Mouse (Mus musculus) heart, embryonic 10.5 days (tissue): Measurements from ENCODE around the gene Pced1b. TPM values are rescaled to one million over a fixed set of nuclear protein-coding genes. Genes with fewer than 3 reads are reported as not detected.
A peak's percentile ranks its signal among the peaks of the same experiment; 100 is the strongest.

Experiments used
- DNase-seq: peaks from one replicate; pipeline ENCODE4 v3.0.0-alpha.2; 2017; ENCODE audit warnings: low spot score
- H3K27ac ChIP-seq: fragments of 300-500 bp; sonication (generic); 2 replicates; pipeline ENCODE4 v1.5.1; 2016; ENCODE audit warnings: mild to moderate bottlenecking
- H3K27me3 ChIP-seq: fragments of 300-500 bp; sonication (generic); 2 replicates; pipeline ENCODE4 v1.6.1; 2016; ENCODE audit warnings: mild to moderate bottlenecking; ENCODE audit not compliant: poor library complexity, insufficient read depth, severe bottlenecking
- H3K36me3 ChIP-seq: fragments of 300-500 bp; sonication (generic); 2 replicates; pipeline ENCODE4 v1.6.1; 2016; ENCODE audit warnings: mild to moderate bottlenecking, moderate library complexity
- H3K4me1 ChIP-seq: fragments of 300-500 bp; sonication (generic); 2 replicates; pipeline ENCODE4 v1.6.1; 2016; ENCODE audit warnings: mild to moderate bottlenecking
- H3K4me3 ChIP-seq: fragments of 300-500 bp; sonication (generic); 2 replicates; pipeline ENCODE4 v1.5.1; 2016; ENCODE audit warnings: mild to moderate bottlenecking, moderate library complexity
- H3K9me3 ChIP-seq: fragments of 300-500 bp; sonication (generic); 2 replicates; pipeline ENCODE4 v1.6.1; 2016; ENCODE audit warnings: mild to moderate bottlenecking, moderate library complexity
- whole genome bisulfite sequencing: fragments of 180-500 bp; shearing (Covaris S2); methylation state at CpG from one replicate; pipeline ENCODE4 v1.1.7; 2016; 5-methylcytosine and 5-hydroxymethylcytosine counted together
- polyA plus RNA-seq: library from polyadenylated mRNA; unstranded; fragments of >200 nt; fragmentation: Nextera tagmentation; extraction: Ambion mirVana; gene quantifications from 2 replicates; pipeline ENCODE4 v1.2.1, GENCODE M21; 2016

Gene Pced1b
- polyA plus RNA-seq, 1 experiment from 2014 or later, result 2.4 TPM

- Histone ChIP-seq H3K27ac (no peak overlapping the region), H3K27me3 (no peaks in the 10 kb centered on the region), H3K4me3 (no peak overlapping the region), H3K9me3 (no peaks in the 10 kb centered on the region), H3K36me3 (no peaks in the 10 kb centered on the region), H3K4me1 (0 out of 2 replicates have a peak, but pooled peaks cover 3% of the 10 kb centered on the region)
- no peak for DNase-seq
- 74% methylated on average over 11 of the region's 11 CpGs for WGBS
Measured at GRCm38 (mm10) chr15:97259968-97260597, 13.2 kb downstream of the Pced1b start.

- 70% methylated on average over 9 of the region's 9 CpGs for WGBS
- Histone ChIP-seq H3K27ac (no peak overlapping the region), H3K4me3 (no peak overlapping the region), H3K27me3 (no peaks in the 10 kb centered on the region), H3K4me1 (0 out of 2 replicates have a peak, but pooled peaks cover under 1% of the 10 kb centered on the region), H3K9me3 (no peaks in the 10 kb centered on the region), H3K36me3 (no peaks in the 10 kb centered on the region)
- no peak for DNase-seq
Measured at GRCm38 (mm10) chr15:97262251-97262650, 15.3 kb downstream of the Pced1b start.

- no peak for DNase-seq
- Histone ChIP-seq H3K36me3 (no peaks in the 10 kb centered on the region), H3K27me3 (no peaks in the 10 kb centered on the region), H3K9me3 (no peaks in the 10 kb centered on the region), H3K4me3 (no peak overlapping the region), H3K4me1 (no peaks in the 10 kb centered on the region), H3K27ac (no peak overlapping the region)
- 77% methylated on average over 14 of the region's 14 CpGs for WGBS
Measured at GRCm38 (mm10) chr15:97266236-97266845, 19.4 kb downstream of the Pced1b start.

- H3K4me3 ChIP-seq, result no peak overlapping the region
- 56% methylated on average over 8 of the region's 8 CpGs for WGBS
- no peak for DNase-seq
Measured at GRCm38 (mm10) chr15:97267094-97267695, 20.3 kb downstream of the Pced1b start.

GRCm38 (mm10) chr15:97271985-97272697, 25.2 kb downstream of the Pced1b start:
- H3K4me1 ChIP-seq, result 0 out of 2 replicates have a peak, but pooled peaks cover 6% of the 10 kb centered on the region
- peak overlapping the region; percentile 42; the same call in 1 of the 2 replicates for H3K27ac ChIP-seq
- H3K36me3 ChIP-seq, result no peaks in the 10 kb centered on the region
- no peak for DNase-seq
- no peaks in the 10 kb centered on the region for H3K27me3 ChIP-seq
- 62% methylated on average over 7 of the region's 7 CpGs for WGBS
- no peak overlapping the region for H3K4me3 ChIP-seq
- H3K9me3 ChIP-seq, result no peaks in the 10 kb centered on the region

More at GRCm38 (mm10) chr15:97267094-97267695, 20.3 kb downstream of the Pced1b start:
- 0 out of 2 replicates have a peak, but pooled peaks cover 2% of the 10 kb centered on the region for H3K4me1 ChIP-seq
- H3K27ac ChIP-seq, result no peak overlapping the region
- H3K36me3 ChIP-seq, result no peaks in the 10 kb centered on the region
- H3K9me3 ChIP-seq, result no peaks in the 10 kb centered on the region
- no peaks in the 10 kb centered on the region for H3K27me3 ChIP-seq

GRCm38 (mm10) chr15:97272831-97273230, 25.9 kb downstream of the Pced1b start:
- no peaks in the 10 kb centered on the region for H3K9me3 ChIP-seq
- 80% methylated on average over 3 of the region's 3 CpGs for WGBS

GRCm38 (mm10) chr15:97275626-97276395, 28.9 kb downstream of the Pced1b start:
- Histone ChIP-seq H3K27me3 (no peaks in the 10 kb centered on the region), H3K36me3 (no peaks in the 10 kb centered on the region), H3K27ac (no peak overlapping the region), H3K4me3 (no peak overlapping the region), H3K9me3 (no peaks in the 10 kb centered on the region), H3K4me1 (peaks cover 17% of the 10 kb centered on the region)
- peak; percentile 3 for DNase-seq
- WGBS, result 90% methylated on average over 12 of the region's 12 CpGs

More at GRCm38 (mm10) chr15:97272831-97273230, 25.9 kb downstream of the Pced1b start:
- Histone ChIP-seq H3K4me3 (no peak overlapping the region), H3K4me1 (0 out of 2 replicates have a peak, but pooled peaks cover 6% of the 10 kb centered on the region), H3K27ac (no peak overlapping the region), H3K36me3 (no peaks in the 10 kb centered on the region), H3K27me3 (no peaks in the 10 kb centered on the region)
- no peak for DNase-seq

- no peaks in the 10 kb centered on the region for H3K27me3 ChIP-seq
- peaks cover 19% of the 10 kb centered on the region for H3K4me1 ChIP-seq
- H3K27ac ChIP-seq, result no peak overlapping the region
- peak; percentile 56 for DNase-seq
- WGBS, result 78% methylated on average over 20 of the region's 20 CpGs
- H3K9me3 ChIP-seq, result no peaks in the 10 kb centered on the region
- H3K36me3 ChIP-seq, result no peaks in the 10 kb centered on the region
- H3K4me3 ChIP-seq, result no peak overlapping the region
Measured at GRCm38 (mm10) chr15:97276660-97277153, 29.8 kb downstream of the Pced1b start.

GRCm38 (mm10) chr15:97277328-97277727, 30.4 kb downstream of the Pced1b start:
- no peak overlapping the region for H3K27ac ChIP-seq
- no peaks in the 10 kb centered on the region for H3K9me3 ChIP-seq
- H3K4me1 ChIP-seq, result peaks cover 21% of the 10 kb centered on the region
- 86% methylated on average over 10 of the region's 10 CpGs for WGBS
- H3K4me3 ChIP-seq, result no peak overlapping the region
- no peaks in the 10 kb centered on the region for H3K36me3 ChIP-seq
- peak; percentile 68 for DNase-seq
- no peaks in the 10 kb centered on the region for H3K27me3 ChIP-seq

GRCm38 (mm10) chr15:97278340-97278948, 31.5 kb downstream of the Pced1b start:
- Histone ChIP-seq H3K27me3 (no peaks in the 10 kb centered on the region), H3K4me1 (peaks cover 27% of the 10 kb centered on the region), H3K27ac (no peak overlapping the region), H3K4me3 (no peak overlapping the region), H3K36me3 (no peaks in the 10 kb centered on the region), H3K9me3 (no peaks in the 10 kb centered on the region)
- WGBS, result 90% methylated on average over 9 of the region's 9 CpGs
- DNase-seq, result peak; percentile 62

GRCm38 (mm10) chr15:97280131-97280530, 33.2 kb downstream of the Pced1b start:
- Histone ChIP-seq H3K27ac (peak overlapping the region; percentile 26; the same call in 1 of the 2 replicates), H3K9me3 (no peaks in the 10 kb centered on the region), H3K4me3 (no peak overlapping the region), H3K27me3 (no peaks in the 10 kb centered on the region), H3K4me1 (peaks cover 31% of the 10 kb centered on the region), H3K36me3 (no peaks in the 10 kb centered on the region)
- WGBS, result 85% methylated on average over 8 of the region's 8 CpGs
- peak; percentile 73 for DNase-seq

GRCm38 (mm10) chr15:97280776-97281175, 33.9 kb downstream of the Pced1b start:
- peak; percentile 73 for DNase-seq
- no peaks in the 10 kb centered on the region for H3K27me3 ChIP-seq
- H3K4me1 ChIP-seq, result peaks cover 31% of the 10 kb centered on the region
- H3K27ac ChIP-seq, result peak overlapping the region; percentile 66
- no peaks in the 10 kb centered on the region for H3K36me3 ChIP-seq
- H3K9me3 ChIP-seq, result no peaks in the 10 kb centered on the region
- WGBS, result 38% methylated on average over 9 of the region's 9 CpGs
- H3K4me3 ChIP-seq, result no peak overlapping the region
